Mouse (Mus musculus): Measurements from ENCODE around the gene Rad18. TPM values are rescaled to one million over a fixed set of nuclear protein-coding genes. Genes with fewer than 3 reads are reported as not detected.

The Rad18 gene
- total RNA-seq, 2 experiments from 2014 or later: 8.6 to 8.7 TPM

Other genes starting within 250 kb of the Rad18 start
- under 1 TPM; 0.39 to 0.61 TPM for gene Cav3, start 237.2 kb downstream of the Rad18 start, total RNA-seq (2021)
- gene Oxtr, start 206.7 kb downstream of the Rad18 start, total RNA-seq (2021): 10 to 100 TPM; 11.6 to 12.3 TPM